Mouse (Mus musculus) MEL (cell line): ENCODE data around the gene Dpy19l1.

Experiments used
- CHD1 ChIP-seq: IDR thresholded peaks from 2 replicates; pipeline ENCODE4 v1.6.1; 2012; ENCODE audit warnings: low read depth, mild to moderate bottlenecking, inconsistent platforms, low read length, improper control_type of control experiment
- CHD2 ChIP-seq: IDR thresholded peaks from 2 replicates; pipeline ENCODE4 v1.6.1; 2011; ENCODE audit warnings: low read length, improper control_type of control experiment
- CTCF ChIP-seq, 3 experiments: IDR thresholded peaks in 2 of 3; conservative IDR thresholded peaks in 1 of 3; 2 replicates each; pipeline ENCODE4 v1.5.1; 2011 to 2012; ENCODE audit warnings: low read length in 3 of 3, low read depth in 2 of 3, mild to moderate bottlenecking in 2 of 3, improper control_type of control experiment in 1 of 3, inconsistent platforms in 1 of 3, mixed read lengths in 1 of 3, moderate library complexity in 1 of 3; ENCODE audit not compliant: control insufficient read depth in 1 of 3, insufficient read depth in 1 of 3, poor library complexity in 1 of 3, severe bottlenecking in 1 of 3
- ELF1 ChIP-seq: IDR thresholded peaks from 2 replicates; pipeline ENCODE4 v1.6.1; 2014; ENCODE audit warnings: low read depth, mild to moderate bottlenecking, inconsistent platforms, low read length, improper control_type of control experiment, moderate library complexity
- EP300 ChIP-seq, 2 experiments: IDR thresholded peaks; 2 replicates each; pipeline ENCODE4 v1.6.1; 2011; ENCODE audit warnings: improper control_type of control experiment in 2 of 2, low read length in 2 of 2, low read depth in 1 of 2, mild to moderate bottlenecking in 1 of 2
- ETS1 ChIP-seq: IDR thresholded peaks from 2 replicates; pipeline ENCODE4 v1.6.1; 2012; ENCODE audit warnings: low read depth, mild to moderate bottlenecking, inconsistent platforms, low read length, improper control_type of control experiment, moderate library complexity
- GATA1 ChIP-seq: IDR thresholded peaks from 2 replicates; pipeline ENCODE4 v1.6.1; 2011; ENCODE audit warnings: low read depth, low read length, improper control_type of control experiment
- POLR2A ChIP-seq, 2 experiments: IDR thresholded peaks; 2 replicates each; pipeline ENCODE4 v1.6.1; 2011 to 2012; ENCODE audit warnings: low read length in 2 of 2, mild to moderate bottlenecking in 2 of 2, control low read depth in 1 of 2, improper control_type of control experiment in 1 of 2, low read depth in 1 of 2, moderate library complexity in 1 of 2; ENCODE audit not compliant: control insufficient read depth in 1 of 2, insufficient read depth in 1 of 2, poor library complexity in 1 of 2
- POLR2AphosphoS5 ChIP-seq: IDR thresholded peaks from 2 replicates; pipeline ENCODE4 v1.6.1; 2012; ENCODE audit warnings: low read depth, borderline replicate concordance, mild to moderate bottlenecking, inconsistent platforms, low read length, moderate library complexity, mixed read lengths
- TAL1 ChIP-seq: IDR thresholded peaks from 2 replicates; pipeline ENCODE4 v1.6.1; 2012; ENCODE audit warnings: mild to moderate bottlenecking, inconsistent platforms, low read length, moderate library complexity, mixed read lengths
- TBP ChIP-seq: IDR thresholded peaks from 2 replicates; pipeline ENCODE4 v1.8.0; 2011; ENCODE audit warnings: low read depth, low read length, improper control_type of control experiment

- TF ChIP-seq ETS1 (no peak), EP300 (IDR thresholded peaks at IDR 0.05; ENCODE audit: low read depth in 1 of 2, low read length in 2 of 2) (no peak), POLR2A (IDR thresholded peaks at IDR 0.05; ENCODE audit: control insufficient read depth in 1 of 2, insufficient read depth in 1 of 2, low read depth in 1 of 2, low read length in 2 of 2, poor library complexity in 1 of 2) (no peak), TAL1 (no peak), CTCF (IDR thresholded peaks at IDR 0.05 in 2 of 3, conservative IDR thresholded peaks at IDR 0.05 in 1 of 3; ENCODE audit: control insufficient read depth in 1 of 3, insufficient read depth in 1 of 3, low read depth in 2 of 3, low read length in 3 of 3, poor library complexity in 1 of 3, severe bottlenecking in 1 of 3) (no peak), CHD2 (no peak), TBP (no peak), CHD1 (no peak), ELF1 (no peak), GATA1 (no peak), POLR2AphosphoS5 (no peak)
Measured at GRCm38 (mm10) chr9:24410439-24410838, 92.5 kb downstream of the Dpy19l1 start.
